ENCODE assay signal across 7 mouse cellular contexts in the genomic region with DNA sequence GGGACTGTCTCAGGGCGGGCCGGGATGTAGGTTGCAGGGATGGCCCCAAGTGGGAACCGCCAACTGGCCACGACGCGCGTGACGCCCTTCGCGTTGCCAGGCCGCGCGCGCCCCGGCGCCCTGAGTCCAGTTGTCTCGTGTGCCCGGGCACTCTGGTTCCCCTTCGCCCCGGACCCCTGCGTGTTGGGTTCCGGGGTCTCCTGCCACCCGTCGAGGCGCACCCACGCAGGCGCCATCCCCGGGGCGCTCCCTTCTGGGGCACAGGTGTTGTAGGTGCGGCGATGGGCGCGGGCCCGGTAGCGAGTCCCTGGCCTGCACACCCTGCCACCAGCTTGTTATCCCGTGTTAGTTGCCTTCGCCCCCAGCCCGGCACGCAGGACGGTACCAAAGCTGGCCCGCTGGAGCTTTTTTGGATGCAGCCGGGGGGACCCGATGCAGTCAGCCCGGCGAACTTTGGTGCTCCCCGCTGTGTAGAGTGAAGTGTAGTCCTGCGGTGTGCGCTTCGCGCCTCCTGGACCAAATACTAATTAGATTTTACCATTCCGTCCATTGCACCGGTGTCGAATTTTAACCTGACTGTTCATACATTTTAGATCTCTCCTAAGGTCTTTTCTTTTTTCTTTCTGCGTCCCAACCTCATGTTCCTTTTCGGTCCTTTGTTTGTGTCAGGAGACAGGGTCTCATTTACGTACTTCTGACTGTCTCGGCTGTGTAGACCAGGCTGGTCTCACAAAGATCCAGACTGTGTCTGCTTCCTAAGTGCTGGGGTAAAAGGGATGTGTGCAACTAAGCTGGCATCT. TPM values are rescaled to one million over a fixed set of nuclear protein-coding genes. Genes with fewer than 3 reads are reported as not detected.
DNase-seq lines count a peak whose midpoint lies in the region; ATAC-seq lines count a peak whose summit lies in the region.

No protein-coding gene starts in this region.

- peak overlapping the region; percentile 90 for H3K4me2 ChIP-seq in neural tube, embryonic 11.5 days (ENCODE audit: low read depth)

- H3K4me3 ChIP-seq in neural tube, embryonic 11.5 days (ENCODE audit: low read depth, low read length) = peak overlapping the region; percentile 81
- peak overlapping the region; percentile 98 for H3K4me3 ChIP-seq in hindbrain, embryonic 10.5 days

- peak overlapping the region; percentile 49; the same call in 1 of the 2 replicates for H3K27ac ChIP-seq in neural tube, embryonic 11.5 days (ENCODE audit: low read depth, low read length)
- H3K27ac ChIP-seq in hindbrain, embryonic 10.5 days = peak overlapping the region; percentile 92

- peak; percentile 28 for ATAC-seq in neural tube, embryonic 11.5 days (ENCODE audit: insufficient read depth, low FRiP score, low TSS enrichment)

- H3K9me3 ChIP-seq in neural tube, embryonic 11.5 days (ENCODE audit: control insufficient read depth, low read length) = no peaks in the 10 kb centered on the region
- no peaks in the 10 kb centered on the region for H3K9me3 ChIP-seq in hindbrain, embryonic 10.5 days

- H3K27me3 ChIP-seq in neural tube, embryonic 11.5 days (ENCODE audit: control insufficient read depth, insufficient read depth, low read length) = no peaks in the 10 kb centered on the region
- H3K27me3 ChIP-seq in hindbrain, embryonic 10.5 days (ENCODE audit: insufficient read depth, poor library complexity, severe bottlenecking) = no peaks in the 10 kb centered on the region; the same call in 1 of the 2 replicates

- WGBS in neural tube, embryonic 11.5 days = 2% methylated on average over 56 of the region's 57 CpGs
- WGBS in hindbrain, embryonic 10.5 days = 1% methylated on average over 57 of the region's 57 CpGs

- DNase-seq in neural tube, embryonic 11.5 days (ENCODE audit: low spot score) = no peak
- no peak for DNase-seq in neural tube, embryonic 10.5 days (ENCODE audit: extremely low spot score, low spot score)
- DNase-seq in embryo, embryonic 10.5 days (ENCODE audit: low spot score) = peak; percentile 18
- no peak for DNase-seq in hindbrain, embryonic 10.5 days (ENCODE audit: low spot score)
- peak; percentile 21 for DNase-seq in mesoderm, embryonic 11.5 days (ENCODE audit: low read depth, low spot score)
- no peak for DNase-seq in cerebellum, adult 18-20 months
- DNase-seq in cerebellum, postnatal 14 days = no peak

- H3K9ac ChIP-seq in neural tube, embryonic 11.5 days (ENCODE audit: low read length) = peak overlapping the region; percentile 85

- H3K36me3 ChIP-seq in neural tube, embryonic 11.5 days (ENCODE audit: control insufficient read depth, insufficient read depth, low read length) = no peaks in the 10 kb centered on the region
- H3K36me3 ChIP-seq in hindbrain, embryonic 10.5 days = no peaks in the 10 kb centered on the region

- H3K4me1 ChIP-seq in neural tube, embryonic 11.5 days (ENCODE audit: control insufficient read depth, insufficient read depth, low read length) = peaks cover 9% of the 10 kb centered on the region
- H3K4me1 ChIP-seq in hindbrain, embryonic 10.5 days (replicated peaks) = peaks cover 32% of the 10 kb centered on the region

RNA-seq across cellular contexts. Expression of a gene that starts 0.5 kb away (rescaled TPM):
- polyA plus RNA-seq in neural tube, embryonic 11.5 days (2014; fragmentation: Nextera tagmentation; extraction: Ambion mirVana) = 45.3 and 48.9 TPM in 2 replicates
- polyA plus RNA-seq in hindbrain, embryonic 10.5 days (2016; fragmentation: Nextera tagmentation; extraction: Ambion mirVana) = 44.1 and 50.2 TPM in 2 replicates

RNA-seq across cellular contexts. Expression of a gene that starts 50.9 kb away (rescaled TPM):
- 8.5 and 10.6 TPM in 2 replicates for polyA plus RNA-seq in neural tube, embryonic 11.5 days (2014; fragmentation: Nextera tagmentation; extraction: Ambion mirVana)
- polyA plus RNA-seq in hindbrain, embryonic 10.5 days (2016; fragmentation: Nextera tagmentation; extraction: Ambion mirVana) = 8.7 and 10.3 TPM in 2 replicates

RNA-seq across cellular contexts. Expression of a gene that starts 51.2 kb away (rescaled TPM):
- polyA plus RNA-seq in neural tube, embryonic 11.5 days (2014; fragmentation: Nextera tagmentation; extraction: Ambion mirVana) = 143 and 145 TPM in 2 replicates
- polyA plus RNA-seq in hindbrain, embryonic 10.5 days (2016; fragmentation: Nextera tagmentation; extraction: Ambion mirVana) = 171 and 185 TPM in 2 replicates

RNA-seq across cellular contexts. Expression of a gene that starts 51.2 kb away (rescaled TPM):
- 32.4 and 39.4 TPM in 2 replicates for polyA plus RNA-seq in neural tube, embryonic 11.5 days (2014; fragmentation: Nextera tagmentation; extraction: Ambion mirVana)
- polyA plus RNA-seq in hindbrain, embryonic 10.5 days (2016; fragmentation: Nextera tagmentation; extraction: Ambion mirVana) = 11.7 and 28.8 TPM in 2 replicates

Comparison
In these comparisons a context has a peak if more than half of its experiments do, and no peak if none do; other contexts are left out.
1. DNase-seq: peak in embryo, embryonic 10.5 days (single experiment) and mesoderm, embryonic 11.5 days (single experiment); none in neural tube, embryonic 11.5 days (single experiment), neural tube, embryonic 10.5 days (single experiment), hindbrain, embryonic 10.5 days (single experiment), cerebellum, adult 18-20 months (0 of 2) and cerebellum, postnatal 14 days (0 of 2).